Mouse (Mus musculus): ENCODE results near the gene Igsf21.

Igsf21 gene

DNA sequence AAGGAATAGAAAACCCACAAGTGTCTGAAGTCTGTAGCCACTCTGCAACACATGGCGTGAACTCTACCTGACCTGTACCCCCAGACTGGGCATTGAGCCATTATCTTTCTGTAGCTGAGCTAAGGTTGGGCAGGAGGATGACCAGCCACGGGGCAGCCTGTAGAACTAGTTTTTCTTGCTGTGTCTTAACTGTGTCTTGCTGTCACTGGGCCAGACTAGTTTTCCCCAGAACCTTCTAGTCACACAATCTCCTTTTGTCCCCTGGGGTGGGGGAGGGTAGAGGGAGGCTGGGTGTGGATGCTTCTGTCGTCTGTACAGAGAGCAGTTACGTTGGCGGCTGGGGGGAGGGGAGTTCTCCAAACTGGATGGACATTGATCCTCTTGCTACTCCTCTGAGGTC lies 267.9 kb downstream of the Igsf21 start:
- DNase-seq (ENCODE audit: low spot score in 2 of 2): peak; percentile 48 to 70

GRCm38 (mm10) chr4:139977308-139977781 lies 269.2 kb downstream of the Igsf21 start:
- DNase-seq (ENCODE audit: low spot score in 2 of 2): no peak

All from urinary bladder, postnatal 4 days (tissue).